Mouse (Mus musculus) adrenal gland, postnatal 25 days (tissue): ENCODE measurements around the gene Ppp2r5e. TPM values are rescaled to one million over a fixed set of nuclear protein-coding genes. Genes with fewer than 3 reads are reported as not detected.
A peak's percentile ranks its signal among the peaks of the same experiment; 100 is the strongest.

Source experiments
- DNase-seq: peaks from one replicate; pipeline ENCODE4 v3.0.0; 2021; ENCODE audit warnings: mixed read lengths
- long read RNA-seq: library from polyadenylated mRNA; stranded (forward); transcript quantifications from one replicate; pipeline ENCODE4 v2.0.0, GENCODE M21; 2021
- total RNA-seq: library from RNA; stranded (reverse); gene quantifications from 2 replicates; pipeline ENCODE4 v1.2.3, GENCODE M21; 2021

Gene Ppp2r5e
- total RNA-seq, result 52.2 and 53.3 TPM in 2 replicates
- long read RNA-seq, full-length matches to known transcripts, result 48 of 64 reads
- long read RNA-seq, partial matches to known transcripts, result 7 of 64 reads
- long read RNA-seq, other reads (novel, unspliced or antisense), result 9 of 64 reads

DNA sequence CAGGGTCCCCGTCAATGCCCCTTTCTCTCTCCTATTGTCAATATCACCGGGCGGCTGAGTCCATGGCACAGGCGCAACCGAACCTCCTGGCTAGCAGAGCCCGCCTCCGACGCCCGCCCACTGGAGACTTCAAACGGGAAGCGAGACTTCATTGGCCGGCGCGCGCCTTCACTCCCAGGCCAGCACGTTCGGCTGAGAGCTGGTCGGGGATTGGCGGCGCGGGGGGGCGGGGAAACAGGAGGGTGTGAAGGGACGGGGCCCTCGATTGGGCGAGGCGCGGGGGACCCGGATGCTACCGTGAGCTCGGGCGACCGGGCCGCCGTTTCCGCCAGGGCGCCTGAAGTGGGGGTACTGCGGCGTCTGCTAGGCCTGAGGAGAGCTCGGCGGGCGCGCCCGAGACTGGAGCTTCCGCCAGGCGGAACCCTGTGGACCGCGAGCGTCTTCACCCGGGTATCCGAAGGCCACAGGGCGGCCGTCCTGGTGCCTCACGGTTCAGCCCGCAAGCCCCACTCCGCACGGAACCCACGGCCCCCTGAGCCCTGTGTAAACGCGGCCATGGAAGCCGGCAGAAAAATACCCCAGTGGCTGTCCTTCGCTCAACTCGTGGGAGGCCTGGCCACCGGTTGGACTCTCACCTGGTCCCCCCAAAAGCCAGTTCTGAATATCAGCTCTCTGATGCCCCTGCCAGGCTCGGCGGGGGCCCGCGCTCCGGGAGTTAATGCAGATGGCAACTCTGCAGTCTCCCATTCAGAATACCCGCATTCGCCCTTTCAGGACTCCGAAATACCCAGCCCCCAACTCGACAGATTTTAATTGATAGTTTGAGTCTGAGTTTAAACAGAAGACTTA is at the start of gene Ppp2r5e:
Ppp2r5e (minus strand) TSS at position 92 of the 849 bp plus-strand sequence.
- DNase-seq, result peak; percentile 100

DNA sequence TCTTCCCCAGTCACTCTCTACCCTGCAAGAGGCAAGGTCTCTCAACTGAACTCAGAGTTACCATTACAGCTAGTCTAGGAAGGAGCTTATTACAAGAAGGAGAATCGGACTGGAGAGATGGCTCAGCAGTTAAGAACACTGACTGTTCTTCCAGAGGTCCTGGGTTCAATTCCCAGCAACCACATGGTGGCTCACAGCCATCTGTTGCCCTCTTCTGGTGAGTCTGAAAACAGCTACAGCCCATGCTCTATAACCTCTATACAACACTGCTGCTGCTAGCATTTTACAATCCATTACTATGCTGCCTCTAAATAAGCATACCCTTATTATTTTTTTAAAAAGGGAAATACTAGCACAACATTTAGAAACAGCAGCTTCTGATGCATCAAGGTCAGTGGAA is 49.7 kb upstream of the Ppp2r5e start:
- no peak for DNase-seq

DNA sequence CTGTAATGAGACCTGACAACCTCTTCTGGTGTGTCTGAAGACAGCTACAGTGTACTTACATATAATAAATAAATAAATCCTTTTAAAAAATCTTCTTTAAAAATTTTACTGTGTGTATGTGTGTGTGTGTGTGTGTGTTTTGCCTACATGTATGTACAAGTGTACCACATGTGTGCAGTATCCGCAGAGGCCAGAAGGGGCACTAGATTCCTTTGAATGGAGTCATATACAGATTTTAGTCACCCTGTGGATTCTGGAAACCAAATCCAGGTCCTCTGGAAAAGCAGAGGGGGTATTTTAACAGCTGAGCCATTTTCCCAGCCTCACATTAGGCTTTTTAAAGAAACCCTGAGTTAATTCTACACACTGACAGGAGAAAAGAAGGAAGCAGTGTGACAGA is 45.7 kb upstream of the Ppp2r5e start:
- no peak for DNase-seq

DNA sequence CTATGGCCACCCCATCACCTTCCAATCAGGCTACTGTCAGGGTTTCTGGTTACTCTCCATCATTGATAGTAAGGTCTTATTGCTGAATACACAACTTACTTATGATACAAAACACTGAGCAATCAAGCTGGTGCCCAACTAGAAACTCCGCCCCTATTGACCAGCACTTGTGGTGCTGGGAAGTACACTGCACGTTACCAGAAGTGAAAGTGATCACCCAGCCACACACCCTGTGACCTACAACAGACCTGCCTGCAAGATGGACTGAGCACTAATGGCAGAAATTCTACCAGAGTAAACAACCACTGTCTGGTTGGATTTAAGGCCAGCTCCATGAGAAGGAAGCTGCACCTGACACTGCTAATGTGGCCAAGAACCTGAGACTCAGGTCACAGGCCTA is 42.3 kb upstream of the Ppp2r5e start:
- no peak for DNase-seq

DNA sequence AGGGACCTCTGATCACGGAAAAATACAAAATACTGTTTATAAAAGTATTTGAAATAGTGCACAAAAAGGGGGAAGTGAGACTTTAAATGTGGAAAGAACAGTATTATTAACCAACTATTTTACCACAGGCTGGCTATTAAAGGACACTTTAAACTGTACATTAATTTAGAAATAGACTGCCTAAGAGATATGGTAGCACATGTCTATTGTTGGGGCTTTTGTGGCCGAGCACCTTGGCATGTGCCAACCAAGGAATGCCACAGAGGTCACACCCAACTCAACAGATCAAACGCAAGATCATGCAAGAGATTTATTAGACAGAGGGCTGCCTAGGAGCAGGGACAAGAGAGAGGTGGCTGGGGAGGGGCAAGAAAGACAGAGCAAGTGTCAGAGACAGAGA is 41.1 kb upstream of the Ppp2r5e start:
- no peak for DNase-seq

DNA sequence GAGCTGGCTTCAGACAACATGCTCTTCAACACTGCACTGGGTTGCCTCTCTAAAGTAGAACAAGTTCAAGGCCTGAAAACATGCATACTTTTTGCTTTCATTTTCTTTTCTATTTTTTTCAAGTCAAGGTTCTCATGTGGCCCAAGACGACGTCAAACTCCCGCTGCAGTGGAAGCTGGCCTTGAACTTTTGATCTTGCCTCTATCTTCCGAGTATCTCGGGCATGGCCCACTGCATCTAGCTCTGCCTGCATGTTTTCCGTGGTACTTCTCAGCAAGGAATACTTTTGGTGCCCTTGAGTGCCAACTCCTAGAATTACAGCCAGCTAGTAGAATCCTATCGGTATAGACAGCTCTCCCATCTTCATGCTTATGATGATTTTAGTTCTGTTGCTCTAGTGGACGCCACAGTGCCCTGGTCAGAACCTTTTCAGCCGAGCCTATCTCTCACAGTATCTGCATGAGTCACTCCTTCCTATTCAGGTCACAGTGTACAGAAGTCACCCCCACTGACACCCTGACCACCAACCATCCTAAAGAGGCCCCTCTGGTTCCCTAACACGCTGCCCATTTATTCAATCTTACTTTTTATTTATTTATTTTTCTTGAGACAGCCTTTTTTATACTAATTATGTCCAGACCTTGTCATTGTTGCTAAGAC is 39.9 kb upstream of the Ppp2r5e start:
- DNase-seq, result no peak

DNA sequence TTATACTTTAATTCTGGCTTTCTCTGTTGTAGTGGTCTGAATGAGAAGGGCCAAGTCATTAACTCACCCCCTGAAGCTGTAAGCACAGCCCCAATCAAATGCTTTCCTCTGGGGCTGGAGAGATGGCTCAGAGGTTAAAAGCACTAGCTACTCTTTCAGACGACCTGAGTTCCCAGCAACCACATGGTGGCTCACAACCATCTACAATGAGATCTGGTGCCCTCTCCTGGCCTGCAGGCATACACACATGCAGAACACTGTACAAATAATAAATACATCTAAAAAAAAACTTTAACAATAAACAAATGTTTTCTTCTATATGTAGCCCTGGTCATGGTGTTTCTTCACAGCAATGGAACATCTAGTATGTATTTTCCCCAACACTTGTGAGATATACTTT is 33.6 kb upstream of the Ppp2r5e start:
- DNase-seq, result no peak

DNA sequence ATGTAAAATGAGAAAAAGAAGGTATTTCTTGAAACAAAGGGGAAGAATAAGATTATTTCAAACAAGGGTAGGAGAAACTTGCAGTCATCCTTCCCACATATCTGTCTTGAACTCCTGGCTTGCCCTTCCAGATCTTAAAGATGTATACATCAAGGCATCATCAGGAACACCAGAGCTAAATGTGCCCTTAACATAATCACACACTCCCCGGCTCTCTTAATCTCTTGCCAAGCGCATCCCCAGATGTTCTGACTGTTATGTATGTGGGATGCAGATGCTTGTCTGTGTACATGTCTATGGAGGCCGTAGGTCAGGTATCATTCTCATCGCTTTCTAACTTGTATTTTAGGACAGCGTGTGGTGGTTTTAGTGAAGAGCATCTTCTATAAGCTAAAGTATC is 27.2 kb upstream of the Ppp2r5e start:
- no peak for DNase-seq

DNA sequence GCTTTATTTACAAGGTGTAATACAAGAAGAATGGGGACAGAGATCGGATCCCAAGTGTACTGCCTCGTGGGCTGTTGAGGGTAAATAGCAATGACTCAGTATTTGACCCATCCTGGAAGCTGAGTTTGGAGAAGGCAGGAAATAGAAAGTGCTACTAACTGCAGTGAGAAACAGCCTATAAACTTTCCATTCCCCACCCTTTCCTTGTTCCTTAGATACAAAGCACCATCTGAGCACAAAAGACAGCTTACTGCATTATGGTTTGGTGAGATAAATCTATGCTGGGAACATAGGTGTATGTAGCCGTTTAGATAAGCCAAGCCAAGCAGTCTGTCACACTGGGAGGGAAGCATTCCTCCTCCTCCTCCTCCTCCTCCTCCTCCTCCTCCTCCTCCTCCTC is 26.8 kb upstream of the Ppp2r5e start:
- no peak for DNase-seq

DNA sequence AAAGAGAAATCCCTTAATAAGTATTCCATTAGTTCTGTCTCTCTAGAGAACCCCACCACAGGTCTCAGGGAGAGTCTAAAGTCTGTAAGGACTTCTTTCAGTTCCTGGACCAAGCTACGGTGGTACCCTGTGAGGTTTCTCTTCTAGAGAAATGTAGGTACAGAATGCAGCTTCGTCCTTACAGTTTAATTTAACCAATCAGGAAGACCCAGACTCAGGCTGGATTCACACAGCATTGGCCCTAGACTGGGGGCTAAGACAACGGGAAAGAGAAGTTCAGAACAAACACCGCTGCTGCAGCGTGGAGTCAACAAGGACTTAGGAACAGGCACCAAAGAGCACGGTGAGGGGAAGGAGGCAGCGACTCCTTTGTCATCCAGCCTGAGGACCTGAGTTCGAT is 20.8 kb upstream of the Ppp2r5e start:
- DNase-seq, result no peak

DNA sequence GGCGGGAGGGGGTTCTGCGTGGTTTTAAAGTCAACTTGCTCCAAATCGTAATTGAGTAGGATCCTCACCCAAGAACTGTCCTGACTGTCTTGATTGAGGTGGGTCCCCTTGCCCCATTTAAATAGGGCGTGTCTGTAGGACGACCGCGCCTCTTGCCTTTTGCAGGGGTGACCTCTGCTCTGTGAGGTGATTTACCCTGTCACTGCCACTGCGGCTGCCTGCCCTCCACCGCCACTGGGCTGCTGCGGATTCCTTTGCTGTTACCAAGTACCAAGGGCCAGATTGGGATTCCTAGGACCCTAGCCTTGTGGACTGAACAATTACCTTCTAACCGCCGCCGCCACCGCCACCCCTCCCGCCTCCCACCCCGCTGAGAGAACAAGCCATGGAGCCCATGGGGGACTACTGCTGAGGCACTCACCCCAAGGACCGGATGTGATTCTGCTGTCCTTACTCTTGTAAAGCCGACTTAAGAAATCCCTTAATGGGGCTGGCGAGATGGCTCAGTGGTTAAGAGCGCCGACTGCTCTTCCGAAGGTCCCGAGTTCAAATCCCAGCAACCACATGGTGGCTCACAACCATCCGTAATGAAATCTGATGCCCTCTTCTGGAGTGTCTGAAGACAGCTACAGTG is 20.2 kb upstream of the Ppp2r5e start:
- peak; percentile 13 for DNase-seq

DNA sequence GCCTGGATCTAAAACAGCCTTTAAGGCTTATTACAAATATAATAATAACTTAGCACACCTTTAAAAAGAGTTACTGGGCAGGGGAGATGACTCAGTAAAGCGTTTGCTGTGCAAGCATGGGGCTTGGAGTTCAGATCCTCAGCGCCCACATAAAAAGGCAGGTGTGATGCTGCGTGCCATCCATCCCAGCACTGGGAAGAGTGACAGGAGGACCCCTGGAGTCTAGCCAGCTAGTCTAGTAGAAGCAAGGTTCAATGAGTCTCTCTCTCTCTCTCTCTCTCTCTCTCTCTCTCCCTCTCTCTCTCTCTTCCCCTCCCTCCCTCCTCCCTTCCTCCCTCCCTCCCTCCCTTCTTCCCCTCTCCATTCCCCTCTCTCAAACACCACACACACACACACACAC is 19.5 kb upstream of the Ppp2r5e start:
- no peak for DNase-seq

DNA sequence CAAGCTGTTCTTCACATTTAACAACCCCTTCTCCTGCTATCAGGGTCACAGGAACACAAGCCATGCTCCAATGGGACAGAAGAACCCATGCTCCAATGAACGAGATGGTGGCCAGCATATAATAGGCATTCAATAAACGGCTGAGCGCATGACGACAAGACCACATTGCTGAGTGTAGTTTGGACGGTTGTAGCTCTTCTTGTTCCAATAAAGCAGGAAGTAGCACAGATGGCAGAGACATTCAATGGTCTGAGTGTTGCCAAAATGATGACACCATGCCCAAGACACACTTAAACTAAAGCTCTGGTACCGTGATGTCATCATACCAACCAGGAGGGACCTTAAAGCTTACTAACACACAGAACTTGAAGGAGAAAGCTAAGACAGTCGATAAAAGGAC is 16.7 kb upstream of the Ppp2r5e start:
- no peak for DNase-seq

DNA sequence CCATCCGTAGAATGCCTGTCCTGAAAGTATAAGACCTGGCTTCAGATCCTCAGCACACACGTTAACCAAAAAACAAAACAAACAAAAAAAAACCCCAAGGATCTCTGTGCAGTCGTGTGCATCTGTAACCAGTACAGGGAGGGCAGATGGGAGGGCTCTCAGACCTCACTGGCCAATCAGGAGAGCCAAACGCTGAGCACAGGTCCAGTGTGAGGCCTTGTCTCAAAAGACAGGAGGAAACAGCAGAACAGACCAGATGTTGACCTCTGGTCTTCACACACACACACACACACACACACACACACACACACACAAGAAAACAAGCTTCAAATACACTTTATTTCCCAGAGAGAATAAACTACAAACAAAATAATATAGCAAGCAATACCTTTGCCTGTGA is 3.4 kb upstream of the Ppp2r5e start:
- DNase-seq, result peak; percentile 33

DNA sequence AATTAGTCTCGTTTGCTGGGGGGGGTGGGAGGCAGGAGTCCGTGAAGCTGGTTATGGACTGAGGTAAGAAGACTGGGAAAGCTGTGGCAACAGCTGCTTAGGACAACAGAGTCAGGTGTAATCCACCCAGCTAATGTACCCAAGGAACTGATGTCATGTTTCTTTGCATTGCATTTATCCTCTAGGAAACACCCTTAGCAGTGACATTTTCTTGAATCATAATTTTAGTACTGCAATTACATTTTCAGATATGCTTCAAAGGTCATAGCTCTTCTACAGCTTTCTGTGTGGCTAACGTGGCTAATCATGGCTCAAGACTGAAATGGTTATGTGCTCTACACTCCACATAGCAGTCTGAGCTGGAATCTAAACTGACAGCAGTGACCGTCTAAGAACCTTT is 2.9 kb upstream of the Ppp2r5e start:
- DNase-seq, result no peak

DNA sequence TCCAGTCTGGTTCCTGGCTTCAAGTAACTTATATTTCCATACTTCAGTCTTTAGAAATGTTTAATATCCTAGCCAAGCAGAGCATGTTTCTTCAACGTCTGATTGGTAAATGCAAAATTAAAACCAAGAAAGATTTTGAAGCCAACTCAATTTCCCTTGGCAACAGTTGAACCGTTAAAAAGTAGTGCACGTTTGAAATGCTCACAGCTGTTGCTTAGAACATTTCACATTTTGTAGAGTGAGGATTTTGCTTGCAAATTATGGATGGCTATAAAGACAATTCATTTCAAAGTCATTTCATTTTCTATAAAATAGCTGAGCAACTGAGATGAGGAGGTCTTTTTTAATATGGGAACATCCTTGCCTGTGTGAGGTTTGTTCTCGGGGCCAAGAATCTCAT is 1.7 kb upstream of the Ppp2r5e start:
- no peak for DNase-seq

DNA sequence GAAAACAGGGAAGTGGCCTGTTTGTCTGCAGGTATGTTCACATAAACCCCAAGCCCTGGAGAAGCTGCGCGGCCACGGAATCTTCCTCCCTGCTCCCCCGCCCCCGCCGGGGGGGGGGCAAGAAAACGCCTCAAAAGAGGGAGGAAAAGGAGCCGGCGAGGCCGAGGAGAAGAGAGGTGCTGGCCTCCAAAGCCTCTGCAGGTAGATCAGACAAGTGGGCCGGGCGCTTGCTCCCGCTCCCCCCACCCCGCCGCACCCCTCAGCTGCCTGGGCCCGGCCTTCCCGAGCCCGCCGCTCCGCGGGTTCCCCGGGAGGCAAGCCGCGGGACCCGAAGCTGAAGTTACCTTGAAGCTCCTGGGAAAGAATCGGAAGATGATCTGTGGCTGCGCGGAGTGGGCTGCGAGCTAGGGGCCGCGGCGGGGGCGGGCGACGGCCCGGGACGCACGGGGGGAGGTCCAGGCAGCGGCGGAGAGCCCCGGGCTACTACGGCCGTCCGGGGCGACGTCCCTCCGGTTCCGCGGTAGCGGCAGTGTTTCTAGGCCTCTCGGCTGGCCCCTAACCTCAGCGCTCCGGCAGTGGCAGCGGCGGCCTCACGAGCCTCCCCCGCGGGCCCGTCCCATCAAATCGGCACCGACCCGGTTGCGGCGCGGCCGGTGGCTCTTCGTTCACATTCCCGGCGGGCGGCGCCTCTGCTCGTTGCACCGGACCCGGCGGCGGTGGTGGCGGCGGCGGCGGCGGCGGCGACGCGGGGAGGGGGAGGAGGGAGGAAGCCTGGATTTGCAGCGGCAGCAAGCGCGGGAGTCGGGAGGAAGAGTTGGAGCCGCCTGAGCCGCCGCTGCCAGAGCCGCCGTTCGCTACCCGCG is 523 bp downstream of the Ppp2r5e start:
- DNase-seq, result peak; percentile 50

DNA sequence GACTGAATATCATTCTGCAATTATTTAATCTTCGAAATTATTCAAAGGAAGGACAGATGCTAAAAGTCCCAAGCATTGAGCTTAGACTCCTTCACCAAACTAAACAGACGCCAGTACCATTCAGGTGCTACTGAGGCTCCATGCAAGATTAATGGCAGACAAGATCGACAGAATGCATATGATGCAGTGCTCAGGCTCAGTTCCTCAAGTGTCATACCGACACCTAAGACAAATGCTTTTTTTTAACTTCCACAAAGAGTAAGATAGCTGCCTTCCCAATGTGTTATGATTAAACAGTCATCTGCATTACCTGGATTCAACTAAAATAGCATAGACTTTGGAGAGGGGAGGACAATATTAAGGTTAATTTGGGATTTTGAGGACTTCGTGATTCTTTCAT is 1.6 kb downstream of the Ppp2r5e start:
- DNase-seq, result no peak

DNA sequence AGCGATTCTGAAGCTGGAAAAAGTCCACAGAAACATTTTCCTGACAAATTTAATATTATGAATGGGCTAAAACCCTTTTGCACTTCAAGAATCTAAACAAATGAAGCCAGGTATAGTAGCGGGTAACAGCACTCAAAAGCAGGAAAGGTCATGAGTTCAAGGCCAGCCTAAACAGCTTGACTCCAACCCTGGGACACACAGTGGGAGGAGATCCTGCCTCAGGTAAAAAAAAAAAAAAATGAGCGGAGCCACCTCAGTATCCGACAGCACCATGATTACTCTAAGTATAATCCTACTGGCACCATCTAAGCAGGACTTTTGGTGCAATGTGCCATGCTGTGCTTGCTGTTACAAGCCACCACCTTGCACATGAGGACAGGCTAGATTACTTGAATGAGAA is 2.2 kb downstream of the Ppp2r5e start:
- no peak for DNase-seq

DNA sequence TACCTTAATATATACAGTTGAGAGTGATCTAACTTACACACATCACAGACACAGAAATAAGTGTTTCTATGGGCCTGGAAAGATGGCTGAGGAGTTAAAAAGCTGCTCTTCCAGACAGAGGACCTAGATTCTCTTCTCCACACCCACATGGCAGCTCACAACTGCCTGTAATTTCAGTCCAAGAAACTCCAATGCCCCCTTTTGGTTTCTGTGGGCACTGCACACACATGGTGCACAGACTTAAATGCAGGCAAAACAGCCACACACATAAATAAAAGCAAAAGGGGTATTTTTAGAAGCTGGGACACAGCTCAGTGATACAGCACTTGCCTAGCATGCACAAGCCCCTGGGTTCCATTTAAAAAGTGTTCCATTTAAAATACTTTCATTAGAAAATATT is 8.5 kb downstream of the Ppp2r5e start:
- DNase-seq, result no peak

DNA sequence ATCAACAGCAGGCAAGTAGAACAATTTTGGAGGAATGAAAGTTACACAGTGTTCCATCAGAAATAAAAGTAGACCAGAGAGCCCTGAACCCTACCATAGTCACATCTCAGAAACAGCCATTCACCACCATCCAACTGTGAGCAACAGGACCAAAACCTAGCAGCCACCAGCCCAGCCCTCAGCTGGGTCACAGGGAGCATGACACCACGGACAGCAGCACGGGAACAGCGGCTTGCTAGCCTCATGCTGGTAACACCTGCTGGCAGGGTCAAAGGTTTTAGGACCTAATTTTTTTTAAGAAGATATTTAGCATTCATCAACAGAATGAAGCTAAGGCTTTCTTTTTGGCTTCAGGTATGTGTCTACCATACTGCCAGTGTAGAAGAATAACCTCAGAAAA is 12.3 kb downstream of the Ppp2r5e start:
- no peak for DNase-seq

DNA sequence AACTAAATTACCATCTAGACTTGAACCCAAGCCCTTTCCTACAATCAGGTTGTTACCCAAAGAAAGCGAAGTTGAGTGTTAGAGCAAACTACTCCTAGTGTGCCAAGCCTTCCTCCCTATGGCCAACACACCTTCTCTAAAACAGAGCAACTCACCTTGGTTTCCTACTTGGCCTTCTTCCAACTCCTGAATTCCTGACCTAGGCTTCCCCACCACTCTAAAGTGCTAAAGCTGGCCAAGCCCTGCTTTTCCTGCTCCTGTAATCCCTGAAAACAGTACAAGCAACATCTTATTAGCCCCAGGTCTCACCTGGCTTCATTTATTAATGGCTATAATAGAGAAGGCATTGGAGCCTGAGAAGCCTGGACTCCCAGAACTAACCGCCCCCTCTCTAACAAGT is 17.0 kb downstream of the Ppp2r5e start:
- DNase-seq, result no peak
